Mouse (Mus musculus) cerebellum, adult 2 months (tissue): ENCODE data around the gene Fzd1. TPM values are rescaled to one million over a fixed set of nuclear protein-coding genes. Genes with fewer than 3 reads are reported as not detected.

ENCODE experiments used
- DNase-seq, 2 experiments: peaks; one replicate each; pipeline ENCODE4 v3.0.0; 2021
- H3K27ac ChIP-seq: fragments of 200-500 bp; 2 replicates; pipeline ENCODE4 v1.5.1; 2012; ENCODE audit warnings: low read length, control low read depth, inconsistent platforms; ENCODE audit not compliant: insufficient read depth
- H3K27me3 ChIP-seq: fragments of 200-500 bp; 2 replicates; pipeline ENCODE4 v1.6.1; 2012; ENCODE audit warnings: inconsistent platforms, mild to moderate bottlenecking, low read length, moderate library complexity; ENCODE audit not compliant: control insufficient read depth, insufficient read depth
- H3K4me1 ChIP-seq: fragments of 200-500 bp; 2 replicates; pipeline ENCODE4 v1.6.1; 2011; ENCODE audit warnings: low read length; ENCODE audit not compliant: control insufficient read depth, insufficient read depth
- H3K4me3 ChIP-seq: fragments of 200-500 bp; replicated peaks from 2 replicates; pipeline ENCODE3; 2011; ENCODE audit warnings: mild to moderate bottlenecking, low read depth, low read length, control low read depth; ENCODE audit not compliant: insufficient read depth
- CTCF ChIP-seq: fragments of 200-500 bp; IDR thresholded peaks from 2 replicates; pipeline ENCODE4 v1.5.1; 2011; ENCODE audit warnings: low read depth, mild to moderate bottlenecking, control low read depth, low read length, moderate library complexity, borderline replicate concordance; ENCODE audit not compliant: insufficient read depth
- POLR2A ChIP-seq: fragments of 200-500 bp; IDR thresholded peaks from 2 replicates; pipeline ENCODE4 v1.6.1; 2011; ENCODE audit warnings: low read length, control low read depth, borderline replicate concordance; ENCODE audit not compliant: insufficient read depth
- WGBS: fragments of 180-500 bp; shearing (Covaris S2); methylation state at CpG from one replicate; pipeline ENCODE4 v1.1.7; 2018; 5-methylcytosine and 5-hydroxymethylcytosine counted together
- polyA plus RNA-seq: library from polyadenylated mRNA; depleted of rRNA; stranded (reverse); fragments of >200 nt; gene quantifications from 2 replicates; pipeline ENCODE4 v1.2.3, GENCODE M21; 2012

Gene Fzd1
- polyA plus RNA-seq, 1 experiment = 29.7 TPM

GRCm38 (mm10) chr5:4758331-4759080 is 671 bp upstream of the Fzd1 start:
- Histone ChIP-seq H3K4me3 (peak overlapping the region; percentile 78), H3K27ac (no peak overlapping the region), H3K4me1 (no peaks in the 10 kb centered on the region; the same call in 1 of the 2 replicates), H3K27me3 (no peaks in the 10 kb centered on the region)
- no peak for TF ChIP-seq POLR2A
- TF ChIP-seq CTCF = no peak
- WGBS = 1% methylated on average over 23 of the region's 23 CpGs
- DNase-seq = no peak

GRCm38 (mm10) chr5:4756871-4757711 is 744 bp downstream of the Fzd1 start:
- peak; percentile 66 to 72 for DNase-seq
- H3K4me3 ChIP-seq = peak overlapping the region; percentile 78
- H3K27me3 ChIP-seq = no peaks in the 10 kb centered on the region
- H3K4me1 ChIP-seq = no peaks in the 10 kb centered on the region; the same call in 1 of the 2 replicates
- no peak for TF ChIP-seq CTCF
- H3K27ac ChIP-seq = peak overlapping the region; percentile 30; the same call in 1 of the 2 replicates
- WGBS = under 1% methylated on average over 78 of the region's 80 CpGs

GRCm38 (mm10) chr5:4756001-4756681 is 1.7 kb downstream of the Fzd1 start:
- Histone ChIP-seq H3K4me1 (no peaks in the 10 kb centered on the region; the same call in 1 of the 2 replicates), H3K27ac (no peak overlapping the region), H3K27me3 (no peaks in the 10 kb centered on the region), H3K4me3 (peak overlapping the region; percentile 78)
- peak; percentile 53 to 61 for DNase-seq
- no peak for TF ChIP-seq POLR2A
- no peak for TF ChIP-seq CTCF
- WGBS = 9% methylated on average over 43 of the region's 43 CpGs

GRCm38 (mm10) chr5:4755326-4755725 is 2.5 kb downstream of the Fzd1 start:
- Histone ChIP-seq H3K4me3 (no peak overlapping the region), H3K27ac (no peak overlapping the region), H3K27me3 (no peaks in the 10 kb centered on the region), H3K4me1 (no peaks in the 10 kb centered on the region; the same call in 1 of the 2 replicates)
- peak in 1 of 2 experiments; percentile 9 for DNase-seq
- 64% methylated on average over 11 of the region's 11 CpGs for WGBS
- TF ChIP-seq POLR2A (no peak), CTCF (no peak)

- no peak for TF ChIP-seq CTCF
- no peak for TF ChIP-seq POLR2A
- H3K27ac ChIP-seq = no peak overlapping the region
- DNase-seq = peak; percentile 10 to 20
- H3K27me3 ChIP-seq = no peaks in the 10 kb centered on the region
- H3K4me1 ChIP-seq = no peaks in the 10 kb centered on the region; the same call in 1 of the 2 replicates
- 63% methylated on average over 9 of the region's 9 CpGs for WGBS
- peak overlapping the region; percentile 8 for H3K4me3 ChIP-seq
Measured at GRCm38 (mm10) chr5:4754701-4755281, 3.0 kb downstream of the Fzd1 start.

- H3K4me1 ChIP-seq = no peaks in the 10 kb centered on the region; the same call in 1 of the 2 replicates
- DNase-seq = no peak
- TF ChIP-seq POLR2A (no peak), CTCF (no peak)
- no peaks in the 10 kb centered on the region for H3K27me3 ChIP-seq
- H3K4me3 ChIP-seq = no peak overlapping the region
- H3K27ac ChIP-seq = no peak overlapping the region
- WGBS = 95% methylated on average over 5 of the region's 5 CpGs
Measured at GRCm38 (mm10) chr5:4753161-4753560, 4.7 kb downstream of the Fzd1 start.

- H3K4me1 ChIP-seq = no peaks in the 10 kb centered on the region
- 86% methylated on average over 4 of the region's 4 CpGs for WGBS
- H3K4me3 ChIP-seq = no peak overlapping the region
- DNase-seq = no peak
- no peak for TF ChIP-seq POLR2A
- TF ChIP-seq CTCF = no peak
- H3K27ac ChIP-seq = no peak overlapping the region
- H3K27me3 ChIP-seq = no peaks in the 10 kb centered on the region
Measured at GRCm38 (mm10) chr5:4742722-4743121, 15.1 kb downstream of the Fzd1 start.
